Mouse (Mus musculus) limb, embryonic 10.5 days (tissue): ENCODE data around the gene Jagn1. TPM values are rescaled to one million over a fixed set of nuclear protein-coding genes. Genes with fewer than 3 reads are reported as not detected.

Experiments
- DNase-seq: peaks from one replicate; pipeline ENCODE4 v3.0.0-alpha.2; 2017; ENCODE audit warnings: low spot score
- H3K27ac ChIP-seq: fragments of 300-500 bp; sonication (generic); 2 replicates; pipeline ENCODE4 v1.5.1; 2016; ENCODE audit warnings: mild to moderate bottlenecking
- H3K27me3 ChIP-seq: fragments of 300-500 bp; sonication (generic); 2 replicates; pipeline ENCODE4 v1.6.1; 2016; ENCODE audit warnings: low read depth, mild to moderate bottlenecking; ENCODE audit not compliant: poor library complexity, severe bottlenecking
- H3K36me3 ChIP-seq: fragments of 300-500 bp; sonication (generic); 2 replicates; pipeline ENCODE4 v1.6.1; 2016; ENCODE audit warnings: mild to moderate bottlenecking, moderate library complexity
- H3K4me1 ChIP-seq: fragments of 300-500 bp; sonication (generic); 2 replicates; pipeline ENCODE4 v1.6.1; 2016
- H3K4me3 ChIP-seq: fragments of 300-500 bp; sonication (generic); 2 replicates; pipeline ENCODE4 v1.5.1; 2016; ENCODE audit warnings: mild to moderate bottlenecking, moderate library complexity
- H3K9me3 ChIP-seq: fragments of 300-500 bp; sonication (generic); replicated peaks from 2 replicates; pipeline ENCODE4 v1.6.1; 2016; ENCODE audit warnings: mild to moderate bottlenecking
- WGBS: fragments of 180-500 bp; shearing (Covaris S2); methylation state at CpG from one replicate; pipeline ENCODE4 v1.1.7; 2016; 5-methylcytosine and 5-hydroxymethylcytosine counted together
- polyA plus RNA-seq: library from polyadenylated mRNA; unstranded; fragments of >200 nt; fragmentation: Nextera tagmentation; extraction: Ambion mirVana; gene quantifications from 2 replicates; pipeline ENCODE4 v1.2.1, GENCODE M21; 2016

Jagn1 gene
- polyA plus RNA-seq = 90.3 and 98.5 TPM in 2 replicates

DNA sequence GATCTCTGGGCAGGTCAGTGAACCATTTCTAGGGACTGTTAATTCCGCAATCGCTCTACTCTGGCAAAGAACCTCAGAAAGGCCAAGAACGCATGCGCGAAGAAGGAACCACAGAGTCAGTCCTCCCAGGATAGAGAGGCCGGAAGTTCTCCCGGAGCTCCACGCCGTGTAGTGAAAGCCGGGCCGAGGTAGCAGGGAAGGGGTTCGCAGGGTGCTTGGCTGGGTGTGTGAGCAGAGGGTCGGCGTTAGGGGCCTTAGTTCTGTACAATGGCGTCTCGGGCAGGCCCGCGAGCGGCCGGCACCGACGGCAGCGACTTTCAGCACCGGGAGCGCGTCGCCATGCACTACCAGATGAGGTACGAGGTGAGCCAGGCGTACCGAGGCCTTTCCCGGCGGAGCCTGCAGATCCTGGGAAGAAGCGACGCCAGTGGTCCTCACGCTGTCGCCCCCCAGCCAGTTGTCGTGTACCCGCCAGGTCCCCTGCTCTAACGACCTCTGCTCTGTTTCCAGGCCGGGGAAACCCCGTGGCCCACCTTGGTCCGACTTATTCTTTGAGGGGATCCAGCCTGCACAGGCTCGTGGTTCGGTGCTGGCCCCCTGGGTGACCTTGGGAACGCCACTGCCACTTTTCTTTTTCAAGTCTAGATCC lies at the start of gene Jagn1:
TSS of gene Jagn1 (plus strand) at position 128 of the 649 bp plus-strand sequence.
- Histone ChIP-seq H3K4me3 (peak within 1 kb of the TSS; percentile 96), H3K27me3 (no peaks in the 10 kb centered on the region), H3K9me3 (no peaks in the 10 kb centered on the region), H3K4me1 (peaks cover 9% of the 10 kb centered on the region), H3K36me3 (peaks cover 22% of the 10 kb centered on the region), H3K27ac (peak within 1 kb of the TSS; percentile 92)
- peak; percentile 95 for DNase-seq
- WGBS = under 1% methylated on average over 45 of the region's 45 CpGs

DNA sequence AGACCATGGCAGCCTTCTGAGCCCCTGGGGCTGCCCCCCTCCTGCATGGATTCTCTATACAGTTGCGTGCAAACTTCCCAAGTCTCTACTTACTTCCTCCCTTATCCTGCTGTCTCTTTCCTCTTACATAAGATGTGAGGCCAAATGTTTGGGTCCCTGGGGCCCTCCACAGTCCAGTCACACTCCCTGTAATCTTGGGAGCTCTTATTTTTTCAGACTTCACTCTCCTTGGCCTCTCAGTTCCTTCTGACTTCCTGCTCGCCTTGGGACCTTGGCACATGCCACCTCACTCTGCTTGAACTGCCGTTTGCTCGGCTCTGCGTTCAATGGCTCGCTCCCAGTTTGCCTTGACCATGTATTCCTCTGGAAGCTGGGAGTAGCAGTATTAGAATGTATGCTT lies 48.4 kb upstream of the Jagn1 start:
- peaks cover 34% of the 10 kb centered on the region for H3K36me3 ChIP-seq
- no peak overlapping the region for H3K27ac ChIP-seq
- DNase-seq = no peak
- peaks cover 23% of the 10 kb centered on the region for H3K4me1 ChIP-seq
- no peak overlapping the region for H3K4me3 ChIP-seq
- no peaks in the 10 kb centered on the region for H3K9me3 ChIP-seq
- WGBS = 90% methylated on average over 6 of the region's 6 CpGs
- no peaks in the 10 kb centered on the region for H3K27me3 ChIP-seq

DNA sequence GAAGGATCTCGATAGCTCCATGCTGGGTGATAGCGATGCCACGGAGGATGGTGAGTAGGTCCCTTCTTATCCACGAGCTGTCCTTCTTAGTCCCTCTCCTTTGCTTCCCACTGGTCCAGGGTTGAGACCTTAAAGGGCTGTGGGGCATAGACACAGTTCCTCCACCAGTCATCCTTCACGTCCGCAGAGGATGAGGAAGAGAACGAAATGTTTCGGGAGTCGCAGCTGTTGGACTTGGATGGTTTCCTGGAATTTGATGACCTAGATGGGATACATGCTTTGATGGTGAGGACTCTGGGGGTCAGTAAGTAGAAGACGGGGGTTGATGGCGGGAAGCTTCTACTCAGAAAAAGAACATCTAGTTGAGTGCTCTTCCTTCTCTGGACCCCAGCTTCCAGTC lies 47.6 kb upstream of the Jagn1 start:
- H3K4me3 ChIP-seq = no peak overlapping the region
- WGBS = 93% methylated on average over 11 of the region's 11 CpGs
- H3K9me3 ChIP-seq = no peaks in the 10 kb centered on the region
- DNase-seq = no peak
- no peak overlapping the region for H3K27ac ChIP-seq
- H3K27me3 ChIP-seq = no peaks in the 10 kb centered on the region
- peaks cover 23% of the 10 kb centered on the region for H3K4me1 ChIP-seq
- peaks cover 25% of the 10 kb centered on the region for H3K36me3 ChIP-seq

GRCm38 (mm10) chr6:113395501-113395900 lies 46.9 kb upstream of the Jagn1 start:
- Histone ChIP-seq H3K27me3 (no peaks in the 10 kb centered on the region), H3K4me3 (no peak overlapping the region), H3K4me1 (peaks cover 23% of the 10 kb centered on the region), H3K36me3 (peaks cover 22% of the 10 kb centered on the region), H3K27ac (no peak overlapping the region), H3K9me3 (no peaks in the 10 kb centered on the region)
- no peak for DNase-seq
- 88% methylated on average over 6 of the region's 6 CpGs for WGBS

DNA sequence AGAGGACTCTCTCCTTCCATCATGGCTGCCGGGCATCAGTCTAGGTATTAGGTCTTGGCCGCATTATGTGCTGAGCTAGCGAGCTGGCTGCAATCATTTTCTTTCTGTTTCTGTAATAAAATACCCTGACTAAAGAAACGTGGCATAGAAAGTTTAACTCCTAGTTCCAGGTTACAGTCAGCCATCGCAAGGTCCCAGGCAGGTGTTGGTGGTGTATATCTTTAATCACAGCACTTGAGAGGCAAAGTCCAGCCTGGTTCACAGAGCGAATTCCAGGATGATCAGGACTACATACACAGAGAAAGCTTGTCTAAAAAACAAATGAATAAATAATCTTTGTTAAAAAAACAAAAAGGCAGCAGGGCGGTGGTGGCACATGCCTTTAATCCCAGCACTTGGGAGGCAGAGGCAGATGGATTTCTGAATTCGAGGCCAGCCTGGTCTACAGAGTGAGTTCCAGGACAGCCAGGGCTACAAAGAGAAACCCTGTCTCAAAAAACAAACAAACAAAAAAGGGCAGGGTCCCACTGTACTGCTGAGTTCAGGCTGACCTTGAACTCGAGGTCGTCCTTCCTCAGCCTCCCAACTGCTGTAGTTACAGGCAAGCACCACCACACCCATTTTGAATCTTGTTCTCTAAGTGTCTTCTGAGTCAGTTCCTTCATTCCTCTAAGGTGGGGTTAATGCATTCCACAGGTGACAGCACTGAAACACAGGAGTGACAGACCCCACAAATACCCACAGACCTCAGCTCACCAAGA lies 45.9 kb upstream of the Jagn1 start:
- WGBS = 84% methylated on average over 10 of the region's 10 CpGs
- Histone ChIP-seq H3K27me3 (no peaks in the 10 kb centered on the region), H3K36me3 (peaks cover 18% of the 10 kb centered on the region), H3K4me3 (no peak overlapping the region), H3K27ac (no peak overlapping the region), H3K9me3 (no peaks in the 10 kb centered on the region), H3K4me1 (peaks cover 23% of the 10 kb centered on the region)
- no peak for DNase-seq

DNA sequence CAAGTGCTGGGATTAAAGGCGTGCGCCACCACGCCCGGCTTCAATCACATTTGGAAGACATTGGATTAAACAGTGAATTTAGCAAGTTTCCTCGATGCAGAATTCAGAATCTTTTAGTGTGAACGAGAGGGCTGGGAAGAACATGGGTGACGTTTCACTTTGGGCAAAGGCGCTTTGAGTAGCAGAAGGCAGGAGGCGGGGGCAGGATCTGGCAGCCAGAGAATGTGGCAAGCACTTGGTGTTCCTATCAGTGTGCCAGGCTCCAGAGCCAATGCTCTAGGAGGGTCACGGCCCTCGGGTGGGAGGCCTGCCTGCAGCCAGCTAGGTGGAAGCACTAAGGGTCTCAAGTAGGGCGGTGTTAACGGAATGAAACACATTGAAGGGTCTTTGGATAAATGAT lies 40.3 kb upstream of the Jagn1 start:
- Histone ChIP-seq H3K4me3 (no peak overlapping the region), H3K9me3 (no peaks in the 10 kb centered on the region), H3K4me1 (no peaks in the 10 kb centered on the region), H3K36me3 (peaks cover 14% of the 10 kb centered on the region; the same call in 1 of the 2 replicates), H3K27me3 (no peaks in the 10 kb centered on the region), H3K27ac (no peak overlapping the region)
- whole genome bisulfite sequencing = 91% methylated on average over 13 of the region's 13 CpGs
- no peak for DNase-seq

- H3K27ac ChIP-seq = peak overlapping the region; percentile 26; the same call in 1 of the 2 replicates
- no peaks in the 10 kb centered on the region for H3K9me3 ChIP-seq
- H3K4me1 ChIP-seq = peaks cover 16% of the 10 kb centered on the region
- DNase-seq = no peak
- WGBS = 86% methylated on average over 12 of the region's 12 CpGs
- H3K36me3 ChIP-seq = peaks cover 17% of the 10 kb centered on the region; the same call in 1 of the 2 replicates
- no peak overlapping the region for H3K4me3 ChIP-seq
- H3K27me3 ChIP-seq = no peaks in the 10 kb centered on the region
Observed at GRCm38 (mm10) chr6:113404649-113405448, 37.5 kb upstream of the Jagn1 start.

DNA sequence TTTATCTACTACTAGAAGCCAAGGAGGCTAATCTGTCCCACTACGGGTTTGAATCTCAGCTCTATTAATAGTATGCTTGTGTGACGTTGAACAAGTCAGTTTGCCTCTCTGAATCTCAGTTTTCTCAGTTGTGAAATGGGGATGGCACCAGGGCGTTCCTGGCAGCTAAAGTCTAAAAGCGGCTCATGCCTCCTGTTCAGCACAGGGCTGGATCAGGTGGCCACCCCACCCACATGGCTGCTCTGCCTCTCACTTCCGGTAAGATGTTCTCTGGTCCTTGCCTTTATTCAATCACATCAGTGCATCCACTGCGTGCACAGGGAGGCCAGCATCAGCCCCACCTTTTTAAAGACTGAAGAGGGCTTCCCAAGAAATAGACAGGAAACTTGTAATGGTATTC lies 36.9 kb upstream of the Jagn1 start:
- no peaks in the 10 kb centered on the region for H3K27me3 ChIP-seq
- H3K27ac ChIP-seq = no peak overlapping the region
- peaks cover 14% of the 10 kb centered on the region; the same call in 1 of the 2 replicates for H3K36me3 ChIP-seq
- 88% methylated on average over 6 of the region's 6 CpGs for WGBS
- no peak overlapping the region for H3K4me3 ChIP-seq
- peaks cover 16% of the 10 kb centered on the region for H3K4me1 ChIP-seq
- no peak for DNase-seq
- H3K9me3 ChIP-seq = no peaks in the 10 kb centered on the region

- H3K36me3 ChIP-seq = peaks cover 11% of the 10 kb centered on the region; the same call in 1 of the 2 replicates
- H3K9me3 ChIP-seq = no peaks in the 10 kb centered on the region
- H3K4me3 ChIP-seq = no peak overlapping the region
- no peak overlapping the region for H3K27ac ChIP-seq
- DNase-seq = no peak
- H3K4me1 ChIP-seq = peaks cover 16% of the 10 kb centered on the region
- no peaks in the 10 kb centered on the region for H3K27me3 ChIP-seq
- WGBS = 80% methylated on average over 9 of the region's 9 CpGs
Observed at GRCm38 (mm10) chr6:113406683-113407082, 35.7 kb upstream of the Jagn1 start.

GRCm38 (mm10) chr6:113410001-113410400 lies 32.4 kb upstream of the Jagn1 start:
- Histone ChIP-seq H3K9me3 (no peaks in the 10 kb centered on the region), H3K27ac (no peak overlapping the region), H3K4me1 (peaks cover 16% of the 10 kb centered on the region), H3K27me3 (no peaks in the 10 kb centered on the region), H3K4me3 (no peak overlapping the region), H3K36me3 (peaks cover 27% of the 10 kb centered on the region)
- no peak for DNase-seq
- WGBS = 73% methylated on average over 1 of the region's 1 CpGs

GRCm38 (mm10) chr6:113416416-113416815 lies 26.0 kb upstream of the Jagn1 start:
- Histone ChIP-seq H3K27me3 (no peaks in the 10 kb centered on the region), H3K36me3 (peaks cover 38% of the 10 kb centered on the region), H3K9me3 (no peaks in the 10 kb centered on the region), H3K4me1 (peaks cover 15% of the 10 kb centered on the region), H3K27ac (no peak overlapping the region), H3K4me3 (no peak overlapping the region)
- 91% methylated on average over 5 of the region's 5 CpGs for WGBS
- DNase-seq = no peak

GRCm38 (mm10) chr6:113418441-113419198 lies 23.7 kb upstream of the Jagn1 start:
- Histone ChIP-seq H3K27ac (peak overlapping the region; percentile 81), H3K4me3 (peak overlapping the region; percentile 64), H3K27me3 (no peaks in the 10 kb centered on the region), H3K4me1 (peaks cover 15% of the 10 kb centered on the region), H3K9me3 (no peaks in the 10 kb centered on the region), H3K36me3 (peaks cover 36% of the 10 kb centered on the region)
- WGBS = 18% methylated on average over 16 of the region's 16 CpGs
- DNase-seq = peak; percentile 60
